ENCODE assay signal across 10 mouse cellular contexts in genomic region chr13:54063292-54063691, GRCm38 (mm10). TPM values are rescaled to one million over a fixed set of nuclear protein-coding genes. Genes with fewer than 3 reads are reported as not detected.
DNase-seq lines count a peak whose midpoint lies in the region; TF ChIP-seq lines count a peak whose summit lies in the region.
"Had no signal": no experiment of that assay in that cellular context is flagged by ENCODE, and none has a peak within 500 bp of the region (broad histone marks: within the 10 kb centered on the region; RNA-seq: fewer than 3 reads in every experiment).

No protein-coding gene starts in this region.

- DNase-seq in heart, adult 8-10 months (ENCODE audit: low spot score), result peak; percentile 53
- no peak for DNase-seq in heart, postnatal 25 days (ENCODE audit: low spot score)
- peak; percentile 46 for DNase-seq in liver, adult 2 months (ENCODE audit: extremely low read depth, low read depth, low spot score)
- DNase-seq in liver, result no peak
- DNase-seq in MN1 (ENCODE audit: low spot score), result peak; percentile 29
- peak; percentile 40 for DNase-seq in lung, postnatal 10 days
- DNase-seq in right cerebral cortex, adult 18-20 months, result no peak
- no peak for DNase-seq in adrenal gland, postnatal 14 days

- TF ChIP-seq POLR2A in liver, adult 2 months (IDR thresholded peaks at IDR 0.05; ENCODE audit: extremely low read depth, insufficient read depth, low read length), result no peak

- H3K27ac ChIP-seq in liver, adult 2 months (replicated peaks; ENCODE audit: insufficient read depth, low read depth, low read length), result no peak overlapping the region
- H3K27ac ChIP-seq: embryonic facial prominence, embryonic 12.5 days had no signal

- no peaks in the 10 kb centered on the region for H3K36me3 ChIP-seq in liver, adult 2 months (ENCODE audit: control insufficient read depth, insufficient read depth, low read length)
- H3K36me3 ChIP-seq: embryonic facial prominence, embryonic 12.5 days had no signal

- WGBS in liver, adult 2 months, result 8% methylated on average over 3 of the region's 3 CpGs

- H3K79me2 ChIP-seq in liver, adult 2 months (ENCODE audit: control insufficient read depth, insufficient read depth, low read length), result no peaks in the 10 kb centered on the region

- peak; percentile 35; the same call in 1 of the 2 replicates for TF ChIP-seq CTCF in liver, adult 2 months (IDR thresholded peaks at IDR 0.05; ENCODE audit: low read depth, low read length)

- intact Hi-C loops in heart, postnatal 25 days (cut with DNase I), result loop anchor here (2.0 kb wide), 1 partner anchor 280 kb away; no protein-coding TSS in a partner anchor

- H3K4me1 ChIP-seq in liver, adult 2 months (ENCODE audit: control insufficient read depth, insufficient read depth, low read length), result peaks cover 6% of the 10 kb centered on the region
- H3K4me1 ChIP-seq: embryonic facial prominence, embryonic 12.5 days; megakaryocyte, embryonic 14.5 days had no signal

- H3K27me3 ChIP-seq in liver, adult 2 months (ENCODE audit: control insufficient read depth, insufficient read depth, low read length), result no peaks in the 10 kb centered on the region
- H3K27me3 ChIP-seq: embryonic facial prominence, embryonic 12.5 days had no signal

- no peak overlapping the region for H3K4me3 ChIP-seq in liver, adult 2 months (ENCODE audit: insufficient read depth, low read depth, low read length)
- H3K4me3 ChIP-seq: embryonic facial prominence, embryonic 12.5 days; megakaryocyte, embryonic 14.5 days had no signal

- no peak overlapping the region for H3K9ac ChIP-seq in liver, adult 2 months (ENCODE audit: low read depth, low read length)
- H3K9ac ChIP-seq: embryonic facial prominence, embryonic 12.5 days had no signal

RNA-seq across cellular contexts. Expression of gene Drd1, which starts 7.8 kb away (rescaled TPM):
- under 1 TPM; 0.17 to 0.53 (median 0.25) TPM for total RNA-seq in heart, adult 8-10 months (2022)
- 1 to 10 TPM in 1 of 2 experiments, under 1 TPM in 1; 0.28 to 1.1 TPM for total RNA-seq in heart, postnatal 25 days (2021)
- total RNA-seq in liver, adult 2 months (2014; rRNA removed), result not detected in 2 replicates
- polyA plus RNA-seq in liver, adult 2 months (2012; rRNA removed), result not detected in 2 replicates
- 0.30 and 0.34 TPM in 2 replicates for total RNA-seq in adrenal gland, postnatal 14 days (2021)

RNA-seq across cellular contexts. Expression of gene Sfxn1, which starts 8.4 kb away (rescaled TPM):
- total RNA-seq in heart, adult 8-10 months (2022), result 1 to 10 TPM; 6.5 to 9.9 (median 8.4) TPM
- 1 to 10 TPM; 6.8 to 7.7 TPM for total RNA-seq in heart, postnatal 25 days (2021)
- 63.2 and 77.3 TPM in 2 replicates for total RNA-seq in liver, adult 2 months (2014; rRNA removed)
- polyA plus RNA-seq in liver, adult 2 months (2012; rRNA removed), result 26.2 and 38.2 TPM in 2 replicates
- total RNA-seq in adrenal gland, postnatal 14 days (2021), result 62.8 and 65.8 TPM in 2 replicates

Comparison
In these comparisons a context has a peak if more than half of its experiments do, and no peak if none do; other contexts are left out.
1. DNase-seq: peak in heart, adult 8-10 months (single experiment), liver, adult 2 months (single experiment), MN1 (single experiment) and lung, postnatal 10 days (single experiment); none in heart, postnatal 25 days (single experiment), liver (single experiment), right cerebral cortex, adult 18-20 months (single experiment) and adrenal gland, postnatal 14 days (single experiment).